Mouse (Mus musculus) 3T3-L1 (cell line): ENCODE measurements around the gene Prkacb.
"Not testable (repeated sequence)": the region's sequence is repeated elsewhere in the genome, so short reads cannot be mapped to it uniquely, and the experiment has no call there.

ENCODE experiments used
- DNase-seq: peaks from one replicate; pipeline ENCODE4 v3.0.0-alpha.2; 2015; ENCODE audit warnings: low read depth, low spot score

Prkacb gene

GRCm38 (mm10) chr3:146778913-146779312, 33.9 kb downstream of the Prkacb start:
- no peak for DNase-seq

- DNase-seq: no peak
Measured at GRCm38 (mm10) chr3:146778451-146778850, 34.3 kb downstream of the Prkacb start.

- no peak for DNase-seq
Measured at GRCm38 (mm10) chr3:146776711-146777110, 36.1 kb downstream of the Prkacb start.

- no peak for DNase-seq
Measured at GRCm38 (mm10) chr3:146770853-146771252, 41.9 kb downstream of the Prkacb start.

GRCm38 (mm10) chr3:146769940-146770659, 42.7 kb downstream of the Prkacb start:
- no peak for DNase-seq

GRCm38 (mm10) chr3:146769569-146769939, 43.2 kb downstream of the Prkacb start:
- no peak for DNase-seq

- DNase-seq: no peak
Measured at GRCm38 (mm10) chr3:146768921-146769320, 43.9 kb downstream of the Prkacb start.

GRCm38 (mm10) chr3:146768360-146768759, 44.4 kb downstream of the Prkacb start:
- no peak for DNase-seq

GRCm38 (mm10) chr3:146766701-146767181, 46.0 kb downstream of the Prkacb start:
- DNase-seq: no peak

GRCm38 (mm10) chr3:146766071-146766605, 46.7 kb downstream of the Prkacb start:
- no peak for DNase-seq

- DNase-seq: no peak
Measured at GRCm38 (mm10) chr3:146764871-146765529, 47.8 kb downstream of the Prkacb start.

GRCm38 (mm10) chr3:146763054-146763453, 49.7 kb downstream of the Prkacb start:
- DNase-seq: not testable (repeated sequence)

- no peak for DNase-seq
Measured at GRCm38 (mm10) chr3:146761276-146761675, 51.5 kb downstream of the Prkacb start.

- peak; percentile 38 for DNase-seq
Measured at GRCm38 (mm10) chr3:146757970-146758960, 54.5 kb downstream of the Prkacb start.

GRCm38 (mm10) chr3:146754270-146754669, 58.5 kb downstream of the Prkacb start:
- DNase-seq: no peak

GRCm38 (mm10) chr3:146741564-146742202, 71.1 kb downstream of the Prkacb start:
- DNase-seq: no peak

- no peak for DNase-seq
Measured at GRCm38 (mm10) chr3:146741158-146741557, 71.6 kb downstream of the Prkacb start.

GRCm38 (mm10) chr3:146736186-146736585, 76.6 kb downstream of the Prkacb start:
- DNase-seq: not testable (repeated sequence)

GRCm38 (mm10) chr3:146735657-146736056, 77.1 kb downstream of the Prkacb start:
- no peak for DNase-seq

GRCm38 (mm10) chr3:146734907-146735629, 77.7 kb downstream of the Prkacb start:
- no peak for DNase-seq
